Mouse (Mus musculus): Measurements from ENCODE around the gene Gm17334.

Gene Gm17334

GRCm38 (mm10) chr11:53773087-53773486, at the start of gene Gm17334:
Gene Gm17334 (minus strand): TSS chr11:53773187.
- no peak for DNase-seq

- DNase-seq = no peak
Measured at GRCm38 (mm10) chr11:53821945-53822338, 49.0 kb upstream of the Gm17334 start.

GRCm38 (mm10) chr11:53821230-53821944, 48.4 kb upstream of the Gm17334 start:
- no peak for DNase-seq

DNA sequence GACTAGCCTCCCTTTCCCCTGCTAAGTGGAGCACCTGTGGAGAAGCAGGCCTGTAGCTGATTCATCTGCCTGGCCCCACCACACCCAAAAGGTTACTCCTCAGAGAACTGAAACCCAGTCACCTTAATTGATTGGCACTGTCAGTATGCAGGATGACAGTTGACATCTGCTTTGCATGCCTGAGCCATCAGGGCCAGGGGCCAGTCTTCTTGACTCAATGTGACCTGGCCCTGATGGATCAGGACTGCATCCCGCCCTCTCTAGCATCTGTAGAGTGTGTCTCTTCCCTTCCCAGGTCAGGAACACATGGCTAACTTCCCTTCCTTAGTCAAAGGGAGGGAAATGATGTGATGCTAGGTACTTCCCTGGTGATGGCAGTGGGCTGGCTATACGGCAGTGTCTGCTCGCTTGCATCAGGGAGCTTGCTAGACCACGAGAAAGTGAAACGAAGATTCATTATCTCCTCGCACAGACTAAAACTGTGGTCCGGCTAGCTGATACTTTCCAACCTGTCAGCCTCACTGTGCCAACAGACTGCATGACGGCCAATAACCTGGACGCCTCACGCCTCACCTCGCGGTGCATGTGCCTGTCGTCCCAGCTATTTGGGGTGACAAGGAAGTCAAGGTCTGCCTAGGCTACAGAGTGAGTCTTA, 47.7 kb upstream of the Gm17334 start:
- DNase-seq = no peak

GRCm38 (mm10) chr11:53819511-53819910, 46.5 kb upstream of the Gm17334 start:
- no peak for DNase-seq

DNA sequence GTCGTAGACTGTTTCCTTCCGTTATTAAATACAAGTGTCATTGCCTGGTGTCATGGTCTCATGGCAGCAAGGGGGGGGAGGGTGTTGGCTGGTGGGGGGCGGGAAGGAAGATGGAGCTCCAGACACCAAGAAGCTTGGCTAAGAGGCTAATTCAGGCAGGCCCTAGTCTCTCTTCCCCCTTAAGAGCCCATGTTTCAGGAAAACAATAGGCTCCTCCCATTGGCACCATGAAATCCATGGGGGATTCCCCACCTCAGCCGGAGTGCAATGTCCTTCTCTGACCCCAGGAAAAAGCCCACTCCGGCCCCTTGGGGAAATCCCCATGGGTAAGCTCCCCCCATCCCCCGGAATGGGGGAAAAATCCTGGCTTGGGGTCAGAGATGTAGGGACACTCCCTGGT, 45.8 kb upstream of the Gm17334 start:
- DNase-seq = no peak

DNA sequence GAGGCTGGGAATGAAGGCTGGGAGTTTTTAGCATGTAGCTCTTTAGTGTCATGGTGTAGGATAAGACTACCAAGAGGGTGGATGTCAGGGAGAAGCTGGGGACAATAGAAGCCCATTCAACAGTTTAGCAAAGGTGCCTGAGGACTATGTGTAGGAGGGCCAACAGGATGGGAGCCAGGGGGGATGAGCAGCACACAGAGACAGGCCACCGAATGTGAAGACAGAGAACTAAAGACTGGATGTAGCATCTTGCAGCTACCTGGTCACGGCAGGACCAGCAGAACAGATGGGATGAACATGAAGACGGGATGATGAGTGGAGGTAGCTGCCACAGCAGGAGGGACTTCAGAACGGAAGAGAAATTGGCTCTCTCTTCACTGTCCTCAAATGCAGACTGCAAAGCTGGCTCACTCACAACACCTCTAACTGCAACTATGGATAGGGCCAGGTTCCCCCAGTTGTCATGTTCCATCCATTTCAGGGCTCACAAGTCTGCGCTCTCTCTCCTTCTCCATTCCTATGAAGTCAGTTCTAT, 43.9 kb upstream of the Gm17334 start:
- no peak for DNase-seq

GRCm38 (mm10) chr11:53814810-53815209, 41.8 kb upstream of the Gm17334 start:
- DNase-seq = no peak

DNA sequence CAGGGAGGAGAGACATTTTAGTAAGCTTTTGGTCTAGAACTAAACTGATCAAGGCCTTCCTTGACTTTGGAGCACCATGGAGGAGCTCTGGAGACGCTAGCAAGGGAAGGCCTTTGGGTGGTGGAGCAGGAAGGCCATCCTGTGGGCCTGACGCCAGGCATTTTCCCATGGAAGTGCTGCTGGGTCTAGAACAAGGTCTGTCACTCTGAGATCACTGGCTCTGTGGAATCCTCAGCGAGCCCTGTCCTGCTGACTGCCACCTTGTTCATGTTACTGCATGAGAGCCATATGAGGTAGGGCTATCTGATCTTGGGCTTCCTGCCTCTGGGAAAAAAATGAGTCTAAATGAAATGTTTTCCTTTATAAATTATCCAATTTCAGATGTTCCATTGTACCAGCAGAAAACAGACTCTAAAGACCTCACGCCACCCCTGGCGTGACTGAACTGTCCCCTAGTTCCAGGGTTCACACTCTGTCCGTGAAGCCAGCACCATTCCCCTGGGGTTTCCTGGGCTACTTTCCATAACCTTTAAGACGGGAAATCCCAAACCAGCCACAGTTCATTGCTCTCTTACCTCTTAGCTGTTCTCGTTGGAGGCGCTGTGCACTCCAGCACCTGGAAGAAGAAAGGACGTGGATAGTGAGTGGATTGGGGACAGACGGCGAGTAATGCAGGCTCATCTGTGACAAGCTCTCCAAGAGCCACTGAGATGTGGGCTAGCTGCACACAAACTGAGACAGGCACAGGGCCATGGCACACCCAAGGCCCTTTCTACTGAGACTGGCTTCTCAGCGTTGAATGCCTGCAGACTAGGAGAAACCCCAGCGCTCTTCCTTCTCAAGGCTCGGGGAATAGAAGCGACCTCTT, 40.2 kb upstream of the Gm17334 start:
- DNase-seq = no peak

GRCm38 (mm10) chr11:53811312-53811711, 38.3 kb upstream of the Gm17334 start:
- DNase-seq = no peak

DNA sequence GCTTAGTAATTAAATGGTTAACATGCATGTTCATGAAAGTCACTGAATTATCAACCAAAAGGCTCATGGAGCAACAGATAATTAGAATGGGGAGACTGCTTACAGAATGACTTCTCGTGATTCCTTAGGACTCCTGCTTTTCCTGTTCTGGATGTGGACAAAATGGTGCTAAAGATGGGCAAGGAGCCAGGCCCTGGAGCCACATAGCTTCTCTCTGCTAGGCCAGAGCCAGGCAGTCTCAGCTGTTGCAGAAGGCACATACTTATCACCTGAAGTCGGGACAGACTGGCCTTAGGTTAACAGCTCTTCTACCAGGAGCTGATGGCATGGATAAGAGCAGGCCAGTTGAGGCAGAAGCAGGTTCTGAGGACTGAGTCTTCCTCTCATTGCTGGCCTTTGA, 37.8 kb upstream of the Gm17334 start:
- no peak for DNase-seq

- DNase-seq = no peak
Measured at GRCm38 (mm10) chr11:53810156-53810555, 37.2 kb upstream of the Gm17334 start.

GRCm38 (mm10) chr11:53809354-53809753, 36.4 kb upstream of the Gm17334 start:
- DNase-seq = no peak

GRCm38 (mm10) chr11:53805786-53806185, 32.8 kb upstream of the Gm17334 start:
- no peak for DNase-seq

DNA sequence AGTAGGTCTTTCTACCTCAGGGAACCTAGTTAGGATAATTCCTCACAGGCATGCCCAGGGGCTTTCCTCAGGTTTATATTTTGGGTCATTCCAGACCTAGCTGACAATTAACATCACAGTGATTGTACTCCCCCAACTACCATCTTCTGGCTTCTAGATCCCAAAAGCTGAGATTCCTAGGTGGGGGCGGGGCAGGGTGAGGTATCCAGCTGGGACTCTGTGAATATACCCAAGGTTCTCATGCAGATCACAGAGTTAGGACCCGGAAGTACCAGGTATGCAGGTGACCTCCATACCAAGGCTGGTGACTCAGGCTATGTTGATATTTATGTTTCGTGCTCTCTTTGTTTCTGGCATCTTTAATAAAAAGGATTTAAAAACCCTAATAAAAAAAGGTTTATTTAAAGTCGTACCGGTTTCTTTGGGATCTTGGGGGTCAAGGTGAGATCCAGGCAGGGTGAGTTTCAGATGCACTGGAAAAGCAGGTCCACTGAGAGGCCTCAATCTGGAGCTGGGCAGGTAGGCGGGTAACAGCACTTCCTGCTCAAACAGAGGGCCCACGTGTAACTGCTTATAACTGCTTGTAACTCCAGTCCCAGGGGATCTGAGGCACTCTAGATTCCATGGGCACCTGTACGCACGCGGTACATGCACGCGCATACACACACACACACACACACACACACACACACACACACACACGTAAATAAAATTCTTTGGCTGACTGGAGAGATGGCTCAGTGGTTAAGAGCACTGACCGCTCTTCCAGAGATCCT, 31.8 kb upstream of the Gm17334 start:
- DNase-seq = no peak

- no peak for DNase-seq
Measured at GRCm38 (mm10) chr11:53803494-53803893, 30.5 kb upstream of the Gm17334 start.

DNA sequence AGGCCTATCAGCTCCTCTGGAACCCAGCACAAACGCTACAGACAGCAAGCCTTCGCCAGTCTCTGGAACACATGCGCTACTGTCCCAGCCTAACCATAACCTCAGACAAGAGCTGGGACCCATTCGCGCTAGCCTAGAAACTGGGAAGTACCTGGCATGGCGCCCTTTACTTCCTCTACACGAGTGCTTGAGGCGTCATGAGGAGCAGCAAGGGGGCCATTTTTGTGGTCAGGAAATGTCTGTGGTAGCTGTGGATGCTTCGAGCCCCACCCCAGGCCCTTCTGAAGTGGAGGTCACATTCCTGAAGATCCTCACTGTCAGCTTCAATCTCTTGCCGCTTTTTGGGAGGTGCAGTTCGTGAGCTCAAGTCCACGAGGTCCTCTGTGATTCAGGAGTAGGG, 30.1 kb upstream of the Gm17334 start:
- DNase-seq = no peak

DNA sequence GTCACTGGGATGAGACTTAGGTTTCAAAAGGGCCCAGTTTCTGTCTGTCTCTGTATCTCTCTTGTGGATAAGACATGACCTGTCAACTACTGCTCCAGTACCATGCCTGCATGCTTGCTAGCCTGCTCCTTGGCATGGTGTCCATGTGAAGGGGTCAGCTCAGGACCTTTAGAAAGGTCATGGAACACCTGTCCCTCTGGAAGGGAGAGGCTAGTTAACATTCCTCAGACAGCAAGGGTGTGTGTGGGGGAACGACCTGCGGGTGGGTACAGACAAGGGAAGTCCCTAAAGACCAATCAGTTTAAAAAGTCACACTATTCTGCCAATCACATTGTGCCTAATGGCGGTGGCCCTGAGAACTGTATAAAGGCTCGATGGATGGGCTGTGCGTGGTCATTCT, 28.0 kb upstream of the Gm17334 start:
- no peak for DNase-seq

GRCm38 (mm10) chr11:53800036-53800435, 27.0 kb upstream of the Gm17334 start:
- no peak for DNase-seq

DNA sequence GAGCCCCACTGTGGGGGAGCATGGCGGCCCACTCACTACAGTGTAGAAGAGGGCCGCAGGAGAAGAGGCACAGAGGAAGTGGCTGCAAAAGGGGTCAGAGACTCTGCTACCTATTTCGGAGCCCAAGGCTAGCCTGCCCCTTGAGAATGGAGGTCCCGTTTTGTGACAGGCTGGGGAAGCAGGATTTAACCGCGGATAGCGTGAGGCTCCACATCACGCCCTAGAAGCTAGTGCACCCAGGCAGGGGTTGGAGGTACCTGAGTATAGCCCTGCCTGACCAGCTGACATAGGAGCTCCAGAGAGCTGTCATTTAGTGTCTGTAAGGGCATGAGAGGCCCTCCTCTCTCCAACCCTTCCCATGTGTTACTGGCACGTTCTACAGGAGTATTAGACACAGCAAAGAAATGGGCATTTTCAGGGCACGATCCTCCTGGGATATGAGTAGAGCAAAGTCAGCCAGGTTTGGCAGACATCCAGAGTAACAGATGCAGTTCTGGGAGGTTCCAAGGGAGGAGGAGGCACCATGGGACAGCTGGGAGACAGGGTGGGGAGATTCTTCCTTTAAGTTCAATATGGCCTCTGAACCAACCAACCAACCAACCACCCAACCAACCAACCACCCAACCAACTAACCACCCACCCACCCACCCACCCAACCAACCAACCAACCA, 25.2 kb upstream of the Gm17334 start:
- no peak for DNase-seq

GRCm38 (mm10) chr11:53797386-53797920, 24.5 kb upstream of the Gm17334 start:
- DNase-seq = no peak
